8 mouse cellular contexts compared by ENCODE assay signal in the genomic region with DNA sequence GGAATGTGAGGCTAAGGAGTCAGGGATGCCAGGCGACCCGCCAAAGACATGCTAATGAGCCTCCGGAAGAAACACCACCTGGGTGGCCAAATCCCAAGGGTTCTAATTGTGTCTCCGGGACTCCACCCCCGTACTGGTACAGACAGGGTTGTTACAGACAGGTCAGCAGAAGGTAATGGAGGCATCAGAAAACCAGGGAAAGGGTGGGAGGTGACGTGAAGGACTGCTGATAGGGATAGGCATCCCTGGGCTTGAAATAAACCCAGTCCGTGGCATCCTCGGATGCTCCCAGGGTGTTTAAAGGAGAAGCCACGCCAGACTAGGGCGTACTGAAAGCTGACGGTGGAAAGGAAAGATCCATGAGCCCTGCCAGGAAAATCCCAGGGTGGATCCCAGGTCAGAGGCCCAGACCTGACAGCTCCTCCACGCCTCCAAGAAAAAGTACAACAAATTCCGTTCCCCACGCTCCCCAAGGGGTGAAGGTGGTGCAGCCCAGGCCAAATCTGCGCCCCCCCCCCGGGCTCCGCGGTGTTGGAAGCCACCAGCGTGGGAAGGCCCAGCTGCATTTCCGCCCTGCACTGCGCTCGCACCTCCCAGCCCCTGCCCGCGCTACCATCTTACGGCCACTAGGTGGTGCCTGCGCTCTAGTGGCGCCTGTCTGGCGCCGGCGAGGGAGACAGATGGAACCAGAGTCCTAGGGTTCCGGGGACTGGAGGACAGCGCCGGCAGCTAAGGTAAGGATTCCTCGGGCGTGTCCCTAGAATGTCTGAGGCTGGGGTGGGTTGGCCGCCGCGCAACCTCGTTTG. TPM values are rescaled to one million over a fixed set of nuclear protein-coding genes. Genes with fewer than 3 reads are reported as not detected.
A peak's percentile ranks its signal among the peaks of the same experiment; 100 is the strongest.
DNase-seq lines count a peak whose midpoint lies in the region; ATAC-seq and TF ChIP-seq lines count a peak whose summit lies in the region.

A gene (plus strand): TSS at position 172 of the 806 bp plus-strand sequence.

- H3K9me3 ChIP-seq in forebrain, embryonic 10.5 days: no peaks in the 10 kb centered on the region
- no peaks in the 10 kb centered on the region for H3K9me3 ChIP-seq in heart, embryonic 15.5 days (replicated peaks)
- H3K9me3 ChIP-seq in liver, embryonic 14.5 days (ENCODE audit: control insufficient read depth, low read length): no peaks in the 10 kb centered on the region
- no peaks in the 10 kb centered on the region for H3K9me3 ChIP-seq in neural tube, embryonic 11.5 days (ENCODE audit: control insufficient read depth, low read length)
- no peaks in the 10 kb centered on the region for H3K9me3 ChIP-seq in stomach, postnatal 0 days (ENCODE audit: control insufficient read depth, low read length)

- TF ChIP-seq CTCF in liver, embryonic 14.5 days (IDR thresholded peaks at IDR 0.05; ENCODE audit: low read depth): peak; percentile 99
- peak; percentile 100 for TF ChIP-seq CTCF in stomach, postnatal 0 days (IDR thresholded peaks at IDR 0.05; ENCODE audit: low read depth)

- H3K27me3 ChIP-seq in forebrain, embryonic 10.5 days (ENCODE audit: poor library complexity, severe bottlenecking): peaks cover 4% of the 10 kb centered on the region; the same call in 1 of the 2 replicates
- no peaks in the 10 kb centered on the region for H3K27me3 ChIP-seq in heart, embryonic 15.5 days
- no peaks in the 10 kb centered on the region for H3K27me3 ChIP-seq in liver, embryonic 14.5 days (ENCODE audit: control insufficient read depth, insufficient read depth, low read length)
- H3K27me3 ChIP-seq in neural tube, embryonic 11.5 days (ENCODE audit: control insufficient read depth, insufficient read depth, low read length): no peaks in the 10 kb centered on the region
- no peaks in the 10 kb centered on the region for H3K27me3 ChIP-seq in stomach, postnatal 0 days (ENCODE audit: control insufficient read depth, insufficient read depth, low read length)

- TF ChIP-seq EP300 in liver, embryonic 14.5 days (IDR thresholded peaks at IDR 0.05; ENCODE audit: low read depth): no peak
- TF ChIP-seq EP300 in stomach, postnatal 0 days (optimal IDR thresholded peaks at IDR 0.05): no peak

- H3K4me1 ChIP-seq in forebrain, embryonic 10.5 days: peaks cover 34% of the 10 kb centered on the region
- peaks cover 21% of the 10 kb centered on the region for H3K4me1 ChIP-seq in heart, embryonic 15.5 days (replicated peaks)
- H3K4me1 ChIP-seq in liver, embryonic 14.5 days (replicated peaks; ENCODE audit: control insufficient read depth in 2 of 2, insufficient read depth in 2 of 2, low read length in 1 of 2): peaks cover 0 to 10% of the 10 kb centered on the region in 2 experiments; a peak in 2 of 4 replicates
- H3K4me1 ChIP-seq in neural tube, embryonic 11.5 days (ENCODE audit: control insufficient read depth, insufficient read depth, low read length): peaks cover 16% of the 10 kb centered on the region
- H3K4me1 ChIP-seq in stomach, postnatal 0 days (replicated peaks; ENCODE audit: control insufficient read depth, insufficient read depth): no peaks in the 10 kb centered on the region

- peak; percentile 91 for ATAC-seq in CD4-positive, CD25-positive, alpha-beta regulatory T cell, adult 4 months
- peak; percentile 89 for ATAC-seq in heart, embryonic 15.5 days (replicated peaks; ENCODE audit: insufficient number of reproducible peaks, insufficient read depth, low FRiP score, low read depth)
- peak; percentile 87 for ATAC-seq in liver, embryonic 14.5 days (ENCODE audit: insufficient read depth)
- peak; percentile 85 for ATAC-seq in neural tube, embryonic 11.5 days (ENCODE audit: insufficient read depth, low FRiP score, low TSS enrichment)
- ATAC-seq in stomach, postnatal 0 days (ENCODE audit: low FRiP score, low TSS enrichment): peak; percentile 87

- peak within 1 kb of the TSS; percentile 69 for H3K9ac ChIP-seq in heart, embryonic 15.5 days
- peak within 1 kb of the TSS; percentile 2; the same call in 1 of the 2 replicates for H3K9ac ChIP-seq in liver, embryonic 14.5 days (replicated peaks)
- peak within 1 kb of the TSS; percentile 73 for H3K9ac ChIP-seq in neural tube, embryonic 11.5 days (ENCODE audit: low read length)
- H3K9ac ChIP-seq in stomach, postnatal 0 days (ENCODE audit: low read length): peak within 1 kb of the TSS; percentile 75

- DNase-seq in c-Kit-negative CD71-positive TER-119-positive erythroid progenitor cells, embryonic 14.5 days (ENCODE audit: low read depth, low spot score): peak; percentile 66
- peak; percentile 91 for DNase-seq in forebrain, embryonic 10.5 days (ENCODE audit: extremely low spot score, low spot score)
- DNase-seq in kidney, postnatal 25 days: peak; percentile 95 to 96
- DNase-seq in liver, embryonic 14.5 days (ENCODE audit: low read depth in 3 of 3, low spot score in 3 of 3): peak; percentile 68 to 70 (median 69)
- peak; percentile 95 for DNase-seq in neural tube, embryonic 11.5 days (ENCODE audit: low spot score)
- DNase-seq in stomach, postnatal 0 days (ENCODE audit: low spot score): peak; percentile 95

- H3K4me3 ChIP-seq in forebrain, embryonic 10.5 days: peak within 1 kb of the TSS; percentile 51
- peak within 1 kb of the TSS; percentile 59 for H3K4me3 ChIP-seq in heart, embryonic 15.5 days
- peak within 1 kb of the TSS; percentile 45 to 54 for H3K4me3 ChIP-seq in liver, embryonic 14.5 days (ENCODE audit: insufficient read depth in 1 of 2, low read depth in 2 of 2, low read length in 2 of 2)
- peak within 1 kb of the TSS; percentile 50 for H3K4me3 ChIP-seq in neural tube, embryonic 11.5 days (ENCODE audit: low read depth, low read length)
- H3K4me3 ChIP-seq in stomach, postnatal 0 days (ENCODE audit: low read depth, low read length): peak within 1 kb of the TSS; percentile 55

- H3K4me2 ChIP-seq in heart, embryonic 15.5 days: peak within 1 kb of the TSS; percentile 95
- peak within 1 kb of the TSS; percentile 58 for H3K4me2 ChIP-seq in liver, embryonic 14.5 days (ENCODE audit: low read depth)
- peak within 1 kb of the TSS; percentile 83 for H3K4me2 ChIP-seq in neural tube, embryonic 11.5 days (ENCODE audit: low read depth)
- H3K4me2 ChIP-seq in stomach, postnatal 0 days (replicated peaks; ENCODE audit: low read depth): peak within 1 kb of the TSS; percentile 63

- peak within 1 kb of the TSS; percentile 87 for H3K27ac ChIP-seq in forebrain, embryonic 10.5 days
- H3K27ac ChIP-seq in heart, embryonic 15.5 days: peak within 1 kb of the TSS; percentile 64
- H3K27ac ChIP-seq in liver, embryonic 14.5 days: no peak within 1 kb of the TSS
- peak within 1 kb of the TSS; percentile 60; the same call in 1 of the 2 replicates for H3K27ac ChIP-seq in neural tube, embryonic 11.5 days (ENCODE audit: low read depth, low read length)
- H3K27ac ChIP-seq in stomach, postnatal 0 days (replicated peaks): peak within 1 kb of the TSS; percentile 70

- H3K36me3 ChIP-seq in forebrain, embryonic 10.5 days (replicated peaks): no peaks in the 10 kb centered on the region
- no peaks in the 10 kb centered on the region for H3K36me3 ChIP-seq in heart, embryonic 15.5 days
- H3K36me3 ChIP-seq in liver, embryonic 14.5 days (replicated peaks; ENCODE audit: control insufficient read depth, insufficient read depth, low read depth): no peaks in the 10 kb centered on the region
- H3K36me3 ChIP-seq in neural tube, embryonic 11.5 days (ENCODE audit: control insufficient read depth, insufficient read depth, low read length): no peaks in the 10 kb centered on the region
- H3K36me3 ChIP-seq in stomach, postnatal 0 days (ENCODE audit: control insufficient read depth, insufficient read depth, low read length): no peaks in the 10 kb centered on the region

- WGBS in forebrain, embryonic 10.5 days: under 1% methylated on average over 39 of the region's 39 CpGs
- 2% methylated on average over 39 of the region's 39 CpGs for WGBS in heart, embryonic 15.5 days
- 6% methylated on average over 39 of the region's 39 CpGs for WGBS in liver, embryonic 14.5 days (ENCODE audit: insufficient replicate concordance)
- 2% methylated on average over 39 of the region's 39 CpGs for WGBS in neural tube, embryonic 11.5 days
- WGBS in stomach, postnatal 0 days: 4% methylated on average over 39 of the region's 39 CpGs

RNA-seq across cellular contexts. Expression of the gene that starts here (rescaled TPM):
- 100 to 1,000 TPM; 195 to 267 TPM for polyA plus RNA-seq in CD4-positive, CD25-positive, alpha-beta regulatory T cell, adult 4 months (2017; shearing (Covaris generic))
- polyA plus RNA-seq in forebrain, embryonic 10.5 days (2016; fragmentation: Nextera tagmentation; extraction: Ambion mirVana): 28.4 and 33.4 TPM in 2 replicates
- 43.9 and 61.7 TPM in 2 replicates for polyA plus RNA-seq in heart, embryonic 15.5 days (2015; fragmentation: Nextera tagmentation; extraction: Ambion mirVana)
- polyA plus RNA-seq in liver, embryonic 14.5 days (2012; rRNA removed): 5.7 and 6.4 TPM in 2 replicates
- polyA plus RNA-seq in liver, embryonic 14.5 days (2014; fragmentation: Nextera tagmentation; extraction: Ambion mirVana): 12.2 and 13.2 TPM in 2 replicates
- polyA plus RNA-seq in neural tube, embryonic 11.5 days (2014; fragmentation: Nextera tagmentation; extraction: Ambion mirVana): 54.4 and 62.9 TPM in 2 replicates
- 125 and 131 TPM in 2 replicates for polyA plus RNA-seq in stomach, postnatal 0 days (2015; fragmentation: Nextera tagmentation; extraction: Ambion mirVana)

Comparison
In these comparisons a context has a peak if more than half of its experiments do, and no peak if none do; other contexts are left out.
1. H3K9ac ChIP-seq: peak in every context shown above with its lines; median percentile 75 in stomach, postnatal 0 days; 73 in neural tube, embryonic 11.5 days; 69 in heart, embryonic 15.5 days; 2 in liver, embryonic 14.5 days.